Mouse (Mus musculus) lung, postnatal 36 days (tissue): ENCODE measurements around the gene Smim24.

Source experiments
- DNase-seq: peaks from one replicate; pipeline ENCODE4 v3.0.0; 2022; ENCODE audit warnings: mixed read lengths

The Smim24 gene

DNA sequence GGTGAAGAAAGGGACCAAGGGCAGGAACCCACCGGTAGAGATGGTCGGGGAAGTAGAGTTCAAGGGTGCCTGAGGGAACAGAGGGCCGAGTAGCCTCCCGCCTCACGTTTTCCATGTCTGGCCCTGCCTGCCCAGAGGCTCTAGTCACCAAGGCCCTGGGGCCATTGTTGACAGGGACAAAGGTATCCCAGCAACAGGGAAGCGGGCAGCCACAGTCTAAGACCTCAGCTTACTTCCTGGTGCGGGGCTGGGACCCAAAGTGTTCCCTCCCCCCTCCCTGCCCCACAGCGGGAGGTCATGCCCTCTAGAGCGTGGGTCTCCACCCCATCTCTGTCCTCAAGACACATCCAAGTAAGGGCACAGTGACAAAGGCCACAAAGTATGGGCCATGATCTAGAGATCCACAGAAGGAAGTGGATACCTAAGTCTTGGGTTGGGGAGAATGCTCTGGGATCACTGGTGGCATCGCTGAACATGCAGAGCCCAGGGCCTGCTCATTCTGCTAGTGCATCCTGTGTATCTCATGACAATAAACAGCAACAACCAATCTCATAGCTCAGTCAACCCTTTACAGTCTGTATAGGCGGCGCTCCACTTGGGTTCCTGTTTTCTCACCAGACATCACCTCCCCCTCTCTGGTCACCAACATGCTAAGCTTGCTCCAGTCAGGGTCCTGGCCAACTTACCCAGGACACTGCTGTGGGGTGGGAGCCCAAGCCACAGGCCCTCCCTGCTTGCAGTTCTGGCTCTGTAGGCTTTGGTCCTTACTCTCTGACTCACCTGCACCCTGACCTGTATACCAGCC, 27.0 kb upstream of the Smim24 start, which contains the start of gene 4930404N11Rik:
Gene 4930404N11Rik (minus strand): TSS at position 145 of the 805 bp plus-strand sequence.
- DNase-seq, result peak; percentile 55

DNA sequence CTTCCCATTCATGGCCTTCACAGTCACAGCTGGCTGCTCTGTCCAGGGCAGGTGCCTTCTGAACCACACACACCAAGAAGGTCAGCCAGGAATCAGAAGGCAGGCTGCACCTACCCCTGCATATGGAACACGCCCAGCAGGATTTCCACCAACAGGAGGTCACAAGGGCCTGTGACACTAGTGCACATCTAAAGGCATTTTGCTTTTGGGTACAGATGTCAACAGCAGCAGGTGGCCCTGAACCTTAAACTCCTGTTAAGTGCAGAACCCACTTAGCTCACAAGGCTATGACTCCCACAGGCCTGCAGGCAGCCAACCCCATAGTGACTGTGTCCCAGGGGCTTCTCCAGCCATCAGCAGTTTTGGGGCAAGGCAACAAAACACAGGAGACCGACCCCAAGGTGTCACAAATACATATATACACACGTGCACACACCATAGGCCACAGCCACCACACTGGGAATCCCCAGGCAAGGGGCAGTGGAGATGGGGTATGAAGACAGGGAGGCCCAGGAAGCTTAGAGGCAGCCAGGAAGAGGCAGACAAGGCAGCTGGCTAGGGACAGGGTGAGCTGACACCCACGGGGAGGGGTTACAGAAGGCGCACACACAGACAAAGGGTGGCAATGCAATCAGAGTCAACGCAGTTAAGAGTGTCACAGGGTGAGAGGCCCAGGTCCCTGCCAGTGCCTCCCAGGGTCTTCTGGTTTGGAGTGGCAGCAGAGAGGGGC, 26.2 kb upstream of the Smim24 start:
- DNase-seq, result no peak

DNA sequence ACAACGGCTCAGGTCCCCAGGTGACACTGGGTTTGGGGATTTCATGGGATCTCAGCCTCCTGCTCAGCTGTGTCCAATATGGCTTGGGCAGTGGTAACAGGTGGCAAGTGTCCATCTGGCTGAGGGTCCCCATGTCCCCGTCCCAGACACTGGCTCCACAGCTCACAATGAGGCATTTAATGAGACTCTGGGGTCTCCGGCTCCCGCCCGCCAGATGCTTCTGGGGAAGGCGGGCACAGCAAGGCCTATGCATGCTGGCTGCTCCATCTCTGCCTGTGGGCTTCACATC, 25.7 kb upstream of the Smim24 start:
- DNase-seq, result no peak

DNA sequence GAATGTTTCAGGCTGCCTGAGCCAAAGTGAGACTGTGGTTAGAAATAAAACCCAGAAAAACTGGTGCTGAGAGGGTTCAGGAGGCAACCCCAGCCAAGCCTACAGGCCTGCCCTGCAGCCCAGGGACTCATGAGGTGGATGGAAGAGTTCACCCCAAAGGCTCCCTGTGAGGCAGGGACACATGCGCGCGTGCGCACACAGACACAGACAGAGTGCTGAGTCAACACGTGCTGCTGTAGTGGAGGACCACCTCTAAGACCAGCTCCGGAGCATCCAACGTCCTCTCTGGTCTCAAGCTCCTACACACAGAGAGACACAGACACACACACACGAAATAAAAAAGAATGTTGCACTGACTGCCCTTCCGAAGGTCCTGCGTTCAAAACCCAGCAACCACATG, 17.5 kb upstream of the Smim24 start:
- no peak for DNase-seq

DNA sequence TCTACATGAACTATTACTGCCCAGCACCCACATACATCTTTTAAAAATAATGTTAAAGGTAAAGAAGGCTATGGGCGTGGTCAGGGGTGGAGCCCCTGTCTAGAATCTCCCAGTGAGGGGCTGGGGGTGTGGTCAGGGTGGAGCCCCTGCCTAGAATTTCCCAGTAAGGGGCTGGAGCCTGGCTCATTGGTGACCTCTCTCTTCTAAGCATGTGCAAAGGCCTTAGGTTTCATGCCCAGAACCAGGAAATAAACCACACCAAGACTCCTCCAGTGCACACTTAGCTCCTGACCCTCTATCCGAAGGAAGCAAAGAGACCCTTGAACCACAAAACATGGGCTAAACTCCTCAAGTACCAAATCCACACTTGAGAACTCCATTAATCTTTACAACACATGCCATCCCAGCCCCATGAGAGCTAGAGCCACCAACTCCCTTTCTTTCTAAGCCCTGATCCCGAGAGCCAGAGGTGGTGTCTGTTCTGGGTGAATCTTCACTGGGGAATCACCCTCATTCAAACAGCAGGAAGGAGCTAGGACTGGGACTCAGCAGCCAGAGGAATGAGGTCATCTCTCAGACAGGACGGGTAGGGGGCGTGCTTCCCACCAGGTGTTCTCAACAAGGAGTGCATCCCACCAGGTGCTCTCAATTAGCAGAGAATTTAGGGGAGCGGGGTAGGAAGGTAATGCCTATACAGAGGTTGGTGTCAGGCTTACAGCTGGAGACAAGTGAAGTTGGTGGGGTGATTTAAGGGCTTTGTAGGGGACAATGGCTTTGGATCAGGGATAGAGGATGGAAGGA, 16.1 kb upstream of the Smim24 start:
- no peak for DNase-seq

DNA sequence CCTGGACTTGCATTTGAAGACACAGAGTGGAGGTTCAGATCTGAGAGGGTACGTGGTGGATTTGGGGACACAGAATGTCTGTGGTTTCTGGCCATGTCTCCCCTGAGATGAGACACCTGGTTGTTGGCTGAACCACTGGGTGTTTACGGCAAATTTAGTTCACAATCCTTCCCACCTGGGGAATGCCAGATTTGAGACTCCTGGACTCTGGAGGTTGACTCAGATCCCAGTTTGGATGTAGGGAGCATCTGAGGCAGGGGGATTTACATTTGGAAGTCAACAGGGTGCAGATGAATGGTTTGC, 15.5 kb upstream of the Smim24 start:
- no peak for DNase-seq

DNA sequence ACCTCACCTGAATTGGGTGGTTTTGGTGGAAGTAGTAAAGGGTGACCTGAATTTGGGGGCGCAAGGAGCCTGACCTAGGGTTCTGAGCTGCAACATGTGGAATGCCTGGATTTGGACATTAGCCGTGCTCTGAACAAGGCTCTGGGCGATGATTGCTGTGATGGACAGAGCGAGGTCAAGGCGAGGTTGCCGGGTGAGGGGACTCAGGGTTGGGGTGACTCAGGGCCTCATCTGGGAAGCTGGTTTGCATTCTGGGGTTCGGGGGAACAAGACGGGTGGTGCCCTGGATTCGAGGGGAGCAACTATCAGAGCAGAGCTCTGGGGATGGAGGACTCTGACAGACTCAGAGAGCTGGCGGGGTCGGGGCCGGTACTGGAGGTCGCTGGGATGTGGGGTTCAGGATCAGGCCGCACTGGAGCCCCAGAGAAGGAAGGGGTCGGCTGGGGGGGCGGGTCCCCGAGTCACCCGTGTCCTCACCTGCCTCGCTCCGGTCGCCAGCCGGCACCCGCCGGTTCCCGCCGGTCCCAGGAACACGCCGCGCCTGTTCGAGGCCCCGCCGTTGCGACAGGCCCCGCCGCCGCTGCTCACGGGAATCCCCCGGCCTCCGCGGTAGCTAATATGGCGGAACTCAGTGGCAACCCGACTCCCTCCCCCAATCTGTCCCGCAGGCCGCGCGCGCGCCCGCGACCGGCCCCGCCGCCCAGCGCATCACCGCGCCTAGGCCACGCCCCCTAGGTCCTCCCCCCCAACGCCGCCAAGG, 14.9 kb upstream of the Smim24 start, which contains the start of gene Fzr1:
Gene Fzr1 (minus strand): TSS at position 724 of the 760 bp plus-strand sequence.
- DNase-seq, result peak; percentile 28

DNA sequence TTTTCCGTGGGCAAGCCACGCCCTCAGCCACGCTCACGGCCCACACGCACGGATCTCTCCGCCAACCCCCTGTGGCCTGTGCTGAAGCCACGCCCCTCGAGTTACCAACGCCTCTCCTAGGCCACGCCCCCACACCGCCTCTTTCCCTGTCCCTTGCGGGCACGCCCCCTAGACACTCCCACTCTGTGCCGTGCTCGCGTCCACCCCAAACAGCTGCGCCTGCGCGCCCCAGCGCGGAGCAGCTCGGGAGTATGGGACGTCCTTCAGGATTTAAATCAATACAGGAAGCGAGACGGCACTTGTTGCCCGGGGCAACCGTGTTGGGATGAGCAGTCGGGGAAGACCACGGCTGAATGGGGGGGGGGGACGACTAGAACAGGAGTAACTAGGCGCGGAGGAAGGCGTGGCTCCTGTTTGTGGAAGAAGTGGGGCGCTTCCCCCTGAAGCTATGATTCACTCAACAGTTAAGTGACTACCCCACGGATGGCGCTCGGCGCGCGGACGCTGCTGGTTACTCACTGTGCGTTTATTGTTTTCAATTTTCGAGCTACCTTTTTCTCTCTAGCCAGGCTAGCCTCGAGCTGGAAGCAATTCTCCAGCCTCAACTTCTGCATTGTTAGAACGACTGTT, 14.2 kb upstream of the Smim24 start:
- DNase-seq, result peak; percentile 100

DNA sequence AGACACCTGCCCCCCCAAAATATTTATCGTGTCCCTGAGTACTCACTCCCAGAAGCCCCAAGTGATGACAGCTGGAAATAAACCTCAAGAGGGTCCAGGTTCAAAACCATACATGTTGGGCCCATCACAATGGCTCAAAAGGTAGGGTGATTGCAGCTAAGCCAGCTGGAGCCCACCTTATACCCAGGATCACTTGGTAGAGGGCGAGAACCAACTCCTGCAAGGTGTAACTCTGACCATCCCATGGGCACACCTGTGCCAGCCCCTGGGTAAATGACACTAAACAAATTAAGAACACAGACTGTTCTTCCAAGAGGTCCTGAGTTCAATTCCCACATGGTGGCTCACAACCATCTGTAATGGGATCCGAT, 13.7 kb upstream of the Smim24 start:
- DNase-seq, result no peak

DNA sequence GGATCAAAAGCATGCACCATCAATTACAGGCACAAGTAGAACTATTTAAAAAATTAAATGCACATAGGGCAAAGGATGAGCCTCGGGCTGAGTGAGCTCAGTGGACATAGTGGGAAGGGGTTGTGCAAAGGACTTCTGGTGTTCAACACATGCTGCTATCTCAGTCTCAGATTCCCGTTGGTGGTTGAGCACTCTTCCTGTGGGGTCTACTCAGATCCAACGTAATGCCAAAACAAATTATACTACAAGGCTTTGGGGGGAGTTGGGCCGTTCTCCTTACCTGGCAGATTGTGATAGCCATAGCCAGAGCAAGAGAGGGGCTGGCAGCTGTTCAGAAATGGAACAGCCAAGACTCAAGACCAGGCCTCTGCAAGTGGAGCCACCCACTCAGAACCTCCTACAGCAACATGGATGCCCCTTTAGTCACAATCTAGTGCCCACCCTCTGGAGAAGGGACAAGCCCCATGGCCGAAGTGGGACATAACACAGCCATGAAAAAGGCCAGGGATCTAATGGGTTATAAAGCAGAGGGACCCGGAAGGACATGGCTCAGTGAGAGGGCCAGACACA, 13.0 kb upstream of the Smim24 start:
- no peak for DNase-seq

DNA sequence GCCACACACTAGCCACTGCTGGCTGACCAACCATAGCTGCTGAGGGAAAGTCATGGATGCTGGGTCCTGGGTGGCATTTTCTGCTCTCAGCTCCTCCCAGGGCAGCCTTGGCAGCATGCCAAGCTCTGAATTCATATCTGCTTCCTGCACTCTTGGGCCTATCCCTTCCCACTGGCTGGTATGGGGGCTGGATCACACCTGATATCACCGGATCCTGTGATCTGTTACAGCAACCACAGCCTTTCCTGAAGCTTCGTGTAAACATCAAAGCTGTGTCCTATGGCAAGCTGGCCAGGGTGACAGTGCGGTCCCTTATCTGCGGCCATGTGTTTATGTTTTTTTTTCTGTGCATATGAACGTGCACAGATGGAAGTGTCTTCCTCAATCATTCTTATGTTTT, 10.8 kb upstream of the Smim24 start:
- peak; percentile 77 for DNase-seq

DNA sequence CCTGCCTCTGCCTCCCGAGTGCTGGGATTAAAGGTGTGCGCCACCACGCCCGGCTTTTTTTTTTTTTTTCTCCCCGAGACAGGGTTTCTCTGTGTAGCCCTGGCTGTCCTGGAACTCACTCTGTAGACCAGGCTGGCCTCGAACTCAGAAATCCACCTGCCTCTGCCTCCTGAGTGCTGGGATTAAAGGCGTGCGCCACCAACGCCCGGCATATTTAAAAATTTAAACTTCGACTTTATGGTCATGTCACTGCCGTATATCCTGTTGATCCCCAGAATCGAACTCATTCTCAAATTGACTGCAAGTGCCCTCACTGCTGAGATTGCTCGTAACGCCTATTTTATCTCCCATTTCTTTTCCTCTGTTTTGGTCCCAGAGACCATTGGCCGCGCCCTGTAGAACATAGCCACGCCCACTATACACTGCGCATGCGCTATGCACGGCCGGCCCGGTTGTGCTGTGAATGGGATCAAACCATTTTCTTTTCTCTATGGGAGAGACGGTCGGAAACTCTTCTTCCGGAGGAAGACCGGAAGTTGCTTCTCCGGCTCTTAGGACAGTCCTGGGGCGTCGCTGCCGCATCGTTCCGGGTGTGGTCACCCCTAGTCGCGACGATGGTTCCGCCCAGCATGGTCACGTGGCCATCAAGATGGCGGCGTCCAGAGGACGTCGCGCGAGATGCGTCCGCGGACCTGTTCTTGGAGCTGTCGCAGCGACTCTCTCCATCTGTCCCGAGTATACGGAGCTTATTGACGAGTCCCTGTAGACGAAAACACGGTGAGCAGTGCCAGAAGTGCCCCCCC, 8.8 kb upstream of the Smim24 start, which contains the start of the genes Dohh and Gm48551:
Gene Dohh (plus strand): TSS at position 627 of the 803 bp plus-strand sequence.
Gene Gm48551 (plus strand): TSS at position 665 of the 803 bp plus-strand sequence.
- peak; percentile 99 for DNase-seq

DNA sequence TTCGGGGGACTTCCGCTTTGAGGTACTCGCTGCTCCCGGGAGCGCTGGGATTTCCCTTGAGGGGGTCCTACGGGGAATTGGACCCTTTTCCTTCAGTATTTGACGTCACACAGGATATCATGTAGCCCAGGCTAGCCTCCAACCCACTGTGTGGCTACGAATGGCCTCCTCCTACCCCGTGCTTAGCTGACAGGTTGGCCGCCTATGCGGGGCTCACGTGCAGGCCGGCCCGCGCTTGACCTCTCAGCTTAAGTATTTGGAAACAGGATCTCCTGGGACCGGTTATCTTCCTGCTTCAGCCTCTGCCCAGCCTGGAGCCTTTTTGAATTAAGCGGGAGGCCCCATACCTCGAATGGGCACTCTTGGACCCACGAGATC, 8.3 kb upstream of the Smim24 start:
- no peak for DNase-seq

DNA sequence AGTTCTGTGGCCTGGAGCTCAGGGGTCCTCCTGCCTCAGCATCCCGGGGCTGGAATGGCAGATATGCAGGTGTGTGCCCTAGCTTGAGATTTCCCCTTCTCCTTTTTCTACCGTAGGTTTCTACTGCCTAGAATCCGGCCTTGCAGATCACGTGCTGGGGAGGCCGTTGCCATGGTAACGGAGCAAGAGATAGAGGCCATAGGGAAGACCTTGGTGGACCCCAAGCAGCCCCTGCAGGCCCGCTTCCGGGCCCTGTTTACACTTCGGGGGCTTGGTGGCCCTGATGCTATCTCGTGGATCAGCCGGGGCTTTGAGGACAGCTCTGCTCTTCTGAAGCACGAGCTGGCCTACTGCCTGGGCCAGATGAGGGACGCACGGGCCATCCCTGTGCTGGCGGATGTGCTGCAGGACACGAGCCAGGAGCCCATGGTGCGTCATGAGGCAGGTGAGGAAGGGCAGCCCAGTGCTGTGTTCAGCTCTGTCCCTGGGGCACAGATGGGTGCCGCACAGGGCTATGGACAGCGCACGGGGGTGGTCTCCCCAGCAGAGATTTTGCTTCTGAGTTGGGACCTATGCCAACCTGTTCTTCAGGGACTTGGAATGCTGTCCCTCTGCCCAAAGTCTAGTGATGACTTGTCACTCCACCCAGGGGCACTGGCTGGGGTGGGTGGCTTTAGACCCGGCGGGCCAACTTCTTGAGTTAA, 7.1 kb upstream of the Smim24 start:
- no peak for DNase-seq

DNA sequence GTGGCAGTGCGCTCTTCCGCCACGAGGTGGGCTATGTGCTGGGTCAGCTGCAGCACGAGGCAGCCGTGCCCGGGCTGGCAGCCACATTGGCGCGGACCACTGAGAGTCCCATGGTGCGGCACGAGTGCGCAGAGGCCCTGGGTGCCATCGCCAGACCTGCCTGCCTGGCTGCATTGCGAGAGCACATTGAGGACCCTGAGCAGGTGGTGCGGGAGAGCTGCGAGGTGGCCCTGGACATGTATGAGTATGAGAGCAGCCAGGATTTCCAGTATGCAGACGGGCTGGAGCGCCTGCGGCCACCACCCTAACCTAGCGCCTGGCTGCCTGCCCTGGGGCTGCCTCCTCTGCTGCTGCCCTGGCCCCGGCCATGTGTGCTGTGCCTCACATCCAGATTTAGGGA, 5.1 kb upstream of the Smim24 start:
- DNase-seq, result no peak

DNA sequence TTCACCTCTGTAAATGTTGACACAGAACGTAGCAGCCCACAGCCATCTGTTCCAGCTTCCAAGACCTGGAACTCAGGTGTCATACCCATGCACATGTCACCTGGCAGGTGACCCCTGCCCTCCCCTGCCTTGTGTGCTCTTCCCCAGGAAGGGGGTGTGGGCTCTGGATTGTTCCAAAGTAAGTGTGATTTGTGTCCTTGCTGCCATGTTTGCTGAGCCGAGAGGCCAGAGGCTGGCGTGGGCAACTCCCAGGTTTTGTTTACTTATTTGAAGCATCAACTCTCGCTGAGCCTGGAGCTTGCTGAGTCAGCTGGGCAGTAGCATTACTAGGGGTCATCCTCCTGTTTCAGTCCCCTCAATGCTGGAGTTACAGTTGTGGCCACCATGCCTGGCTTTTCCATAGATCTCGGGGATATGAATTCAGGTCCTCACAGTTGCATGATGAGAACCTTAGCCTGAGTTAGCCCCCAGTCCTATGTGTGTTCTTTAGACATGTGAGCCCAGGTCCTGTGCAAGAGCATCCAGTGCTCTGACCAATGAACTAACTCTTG, 4.3 kb upstream of the Smim24 start, which contains the start of gene Gm48552:
Gene Gm48552 (plus strand): TSS at position 501 of the 551 bp plus-strand sequence.
- DNase-seq, result no peak

DNA sequence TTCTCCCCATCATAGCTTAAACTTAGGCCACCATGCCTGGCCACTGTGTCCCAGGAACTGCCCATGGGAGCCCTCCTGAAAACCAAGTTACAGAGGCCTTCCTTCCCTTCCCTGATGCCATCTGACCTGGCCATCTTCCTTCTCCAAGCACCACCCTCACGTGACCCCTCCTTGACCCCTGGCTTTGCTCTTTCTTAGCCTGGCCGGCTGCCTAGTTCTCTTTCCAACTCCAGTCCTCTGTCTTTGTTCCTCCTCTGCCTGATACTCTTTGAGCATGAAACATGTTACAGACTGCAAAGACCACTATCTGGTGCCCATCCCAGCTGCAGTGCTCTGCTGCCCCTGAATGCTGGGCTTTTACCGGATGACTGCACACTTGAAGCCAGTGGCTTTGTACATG, 3.5 kb upstream of the Smim24 start:
- peak; percentile 57 for DNase-seq

DNA sequence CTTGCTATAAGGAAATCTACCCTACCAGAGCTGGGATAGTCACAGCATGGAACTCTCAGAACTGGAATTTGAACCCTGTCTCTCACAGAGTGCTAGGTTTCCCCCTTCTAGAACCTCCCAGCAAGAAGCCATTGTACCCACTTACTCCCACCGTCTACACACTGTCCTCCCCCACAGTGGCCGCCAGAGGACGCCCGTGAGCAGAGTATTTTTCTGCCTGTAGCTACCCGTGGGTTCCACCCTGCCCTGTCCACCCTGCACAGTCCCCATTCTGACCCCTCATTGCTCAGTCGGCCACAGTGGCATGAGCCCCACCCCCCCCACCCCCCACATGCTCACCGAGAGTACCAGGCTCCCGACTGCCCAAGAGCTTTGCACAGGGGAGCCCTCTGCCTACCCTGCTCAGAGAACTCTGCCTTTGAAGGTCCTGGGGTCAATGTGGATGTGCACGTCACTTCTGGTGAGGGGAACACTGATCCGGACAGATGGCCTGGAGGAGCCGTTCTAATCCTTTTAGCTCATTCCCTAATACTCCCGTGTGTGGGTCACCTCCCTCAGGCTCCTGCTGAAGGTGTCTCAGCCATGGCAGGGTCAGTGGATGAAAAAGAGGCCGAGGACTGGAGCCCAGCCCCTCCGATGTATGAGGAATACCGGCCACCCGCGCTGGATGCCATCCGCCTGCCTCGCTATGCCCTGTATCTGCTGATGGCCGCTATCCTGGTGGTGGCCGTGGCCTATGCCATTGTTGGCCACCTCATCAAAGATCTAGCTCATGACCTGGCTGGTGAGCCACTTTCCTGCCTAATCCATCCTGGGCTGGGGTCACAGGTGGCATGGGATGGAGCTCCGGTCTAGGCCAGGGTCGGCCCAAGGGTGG, 2.8 kb upstream of the Smim24 start:
- peak; percentile 79 for DNase-seq

DNA sequence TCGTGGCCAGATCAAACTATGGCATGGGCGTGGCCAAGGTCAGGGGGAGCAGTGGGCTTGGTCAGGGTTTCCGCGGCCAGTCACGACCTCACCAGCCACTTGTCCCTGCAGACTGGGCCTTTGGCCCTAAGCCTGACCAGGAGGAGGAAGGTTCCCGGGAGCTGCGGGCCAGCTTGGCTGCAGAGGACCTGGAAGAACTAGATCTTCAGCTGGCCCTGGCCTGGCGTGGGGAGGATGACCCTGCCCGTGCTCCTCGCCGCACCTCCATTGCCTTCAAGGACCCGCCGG, 2.2 kb upstream of the Smim24 start:
- DNase-seq, result no peak
